Mouse (Mus musculus) gonadal fat pad, adult 2 months (tissue): ENCODE results near the gene Psme2. TPM values are rescaled to one million over a fixed set of nuclear protein-coding genes. Genes with fewer than 3 reads are reported as not detected.
A peak's percentile ranks its signal among the peaks of the same experiment; 100 is the strongest.

Experiments used
- DNase-seq: peaks from one replicate; pipeline ENCODE4 v3.0.0-alpha.2; 2012; ENCODE audit warnings: low read depth
- polyA plus RNA-seq: library from polyadenylated mRNA; depleted of rRNA; stranded (reverse); fragments of >200 nt; gene quantifications from 2 replicates; pipeline ENCODE4 v1.2.3, GENCODE M21; 2012; rRNA removed

The Psme2 gene
- 85.1 and 122 TPM in 2 replicates for polyA plus RNA-seq

DNA sequence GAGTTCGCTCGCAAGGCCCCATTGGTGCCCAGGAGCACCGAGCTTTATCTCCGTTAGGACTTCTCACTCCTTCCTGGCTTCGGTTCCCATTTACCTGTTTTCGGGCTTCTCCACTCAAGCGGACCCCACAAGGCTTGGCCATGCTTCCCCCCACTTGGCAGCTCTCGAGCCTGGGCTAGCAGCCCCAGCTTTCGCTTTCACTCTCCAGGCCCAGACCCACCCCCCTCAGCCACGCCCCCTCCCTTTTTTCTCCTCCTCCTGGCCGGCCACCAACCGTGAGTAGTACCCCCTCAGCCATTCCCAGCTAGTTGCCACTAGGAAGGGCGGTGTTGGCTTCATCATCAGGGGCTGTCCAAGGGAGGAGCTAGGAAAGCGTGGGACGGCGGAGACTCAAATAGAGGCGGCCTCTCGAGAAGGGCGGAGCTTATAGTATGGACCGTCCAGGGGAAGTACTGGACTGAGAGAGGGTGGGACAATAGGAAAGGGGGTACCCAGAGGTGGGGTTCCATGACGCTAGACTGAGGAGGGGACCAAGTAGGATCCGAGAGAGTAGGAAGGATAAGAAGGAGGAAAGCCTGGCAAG lies at the start of gene Psme2:
Psme2 (minus strand) TSS at position 366 of the 583 bp plus-strand sequence.
- peak; percentile 87 for DNase-seq

DNA sequence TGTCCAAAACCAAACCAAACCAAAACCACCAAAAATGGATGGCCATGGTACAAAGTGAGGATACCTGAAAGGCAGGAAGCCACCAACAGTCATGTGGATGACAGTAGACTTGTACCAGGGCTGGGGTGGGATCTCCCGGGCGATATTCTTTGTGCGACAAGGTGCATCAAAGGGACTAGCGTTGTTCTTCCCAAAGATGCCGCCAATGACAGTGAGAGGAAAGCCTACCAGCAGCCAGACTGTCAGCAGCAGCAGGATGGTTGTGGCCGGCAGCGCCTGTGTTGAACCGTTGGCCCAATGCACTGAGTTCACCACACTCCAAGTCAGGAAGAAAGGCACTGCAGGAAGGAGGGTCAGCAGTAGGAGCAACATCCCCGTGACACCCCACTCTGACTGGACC lies 46.9 kb upstream of the Psme2 start, which contains the start of gene Gm49378:
Gm49378 (minus strand) TSS at position 101 of the 400 bp plus-strand sequence.
- no peak for DNase-seq

- peak; percentile 44 for DNase-seq
These were observed 44.7 kb upstream of the Psme2 start, which contains the start of gene Ipo4 for GRCm38 (mm10) chr14:55635523-55636007. TSS of gene Ipo4 (minus strand) at chr14:55635957.

- DNase-seq, result peak; percentile 26
These were observed 44.1 kb upstream of the Psme2 start for GRCm38 (mm10) chr14:55634874-55635522.

- no peak for DNase-seq
These were observed 38.4 kb upstream of the Psme2 start for GRCm38 (mm10) chr14:55629312-55629711.

- DNase-seq, result no peak
These were observed 37.3 kb upstream of the Psme2 start for GRCm38 (mm10) chr14:55628077-55628827.

DNA sequence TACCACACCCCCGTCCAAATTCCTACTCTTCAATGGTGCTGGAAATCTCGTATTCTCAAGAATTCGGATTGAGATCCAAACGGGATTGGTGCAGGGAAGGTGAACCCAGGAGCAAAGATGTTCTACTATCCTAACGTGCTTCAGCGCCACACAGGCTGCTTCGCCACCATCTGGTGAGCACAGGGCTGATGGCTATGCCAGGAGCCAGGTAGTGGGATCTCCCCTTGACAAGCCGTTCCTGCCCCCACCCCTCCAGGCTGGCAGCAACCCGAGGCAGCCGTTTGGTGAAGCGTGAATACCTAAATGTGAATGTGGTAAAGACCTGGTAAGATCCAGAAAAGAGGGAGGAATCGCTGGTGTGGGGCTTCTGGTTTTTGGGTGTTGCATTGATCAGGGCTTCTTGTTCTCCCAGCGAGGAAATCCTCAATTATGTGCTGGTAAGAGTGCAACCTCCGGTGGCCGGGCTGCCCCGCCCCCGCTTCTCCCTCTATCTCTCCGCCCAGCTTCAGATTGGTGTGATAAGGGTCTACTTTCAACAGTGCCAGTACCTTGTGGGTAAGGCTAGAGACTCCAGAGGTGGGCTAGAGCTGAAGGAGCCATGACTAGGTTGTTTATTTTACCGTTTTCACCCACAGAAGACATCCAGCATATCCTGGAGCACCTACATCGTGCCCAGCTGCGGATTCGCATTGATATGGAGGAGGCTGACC lies 27.7 kb upstream of the Psme2 start:
- DNase-seq, result no peak

DNA sequence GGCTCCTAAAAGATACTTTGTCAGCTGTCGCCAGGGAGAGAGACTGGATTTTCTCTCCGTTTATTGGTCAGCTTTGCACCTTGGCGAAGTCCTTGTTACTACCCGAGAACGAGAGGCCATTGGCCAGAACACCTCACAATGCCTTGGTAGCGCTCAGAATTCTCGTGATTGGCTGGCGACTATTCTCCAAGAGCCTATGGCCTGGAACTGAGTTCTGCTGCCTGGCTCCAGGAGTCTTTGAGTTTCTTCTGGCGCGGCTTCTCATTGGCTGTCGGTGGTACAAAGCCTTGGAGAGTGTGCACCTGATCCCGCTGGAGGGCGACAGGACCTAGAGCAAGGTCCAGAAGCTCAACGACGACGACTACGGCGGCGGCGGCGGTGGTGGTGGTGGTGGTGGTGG lies 26.9 kb upstream of the Psme2 start, which contains the start of gene Rec8:
Rec8 (plus strand) TSS at position 216 of the 400 bp plus-strand sequence.
- no peak for DNase-seq

DNA sequence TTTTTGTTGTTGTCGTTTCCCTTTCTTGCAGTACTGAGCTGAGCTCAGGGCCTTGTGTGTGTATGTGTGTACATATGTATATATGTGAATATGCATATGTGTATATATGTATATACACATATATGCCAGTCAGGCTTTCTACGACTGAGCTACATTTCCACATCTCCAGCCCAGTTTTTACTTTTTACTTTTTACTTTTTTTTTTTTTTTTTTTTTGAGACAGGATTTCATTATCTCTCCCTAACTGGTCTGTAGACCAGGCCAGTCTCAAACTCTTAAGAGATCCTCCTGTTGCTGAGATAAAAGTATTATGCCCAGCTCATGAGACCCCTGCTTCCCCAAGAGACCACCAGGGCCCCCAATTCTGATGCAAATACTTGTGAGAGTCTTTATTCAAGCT lies 25.9 kb upstream of the Psme2 start:
- DNase-seq, result no peak

DNA sequence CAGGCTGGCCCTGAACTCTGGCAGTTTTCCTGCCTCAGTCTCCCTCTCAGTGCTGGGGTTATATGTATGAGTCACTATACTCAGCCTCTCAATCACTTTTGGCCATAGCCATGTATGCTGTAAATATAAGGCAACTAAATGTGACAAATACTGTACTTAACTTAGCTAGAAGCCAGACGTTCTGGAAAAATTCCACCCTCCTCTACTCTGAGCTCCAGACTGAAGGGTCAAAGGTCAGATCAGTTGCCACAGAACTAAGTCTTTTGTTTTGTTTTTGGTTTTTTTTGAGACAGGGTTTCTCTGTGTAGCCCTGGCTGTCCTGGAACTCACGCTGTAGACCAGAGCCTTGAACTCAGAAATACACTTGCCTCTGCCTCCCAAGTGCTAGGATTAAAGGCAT lies 25.0 kb upstream of the Psme2 start:
- DNase-seq, result no peak

- no peak for DNase-seq
These were observed 23.8 kb upstream of the Psme2 start for GRCm38 (mm10) chr14:55614565-55615178.

DNA sequence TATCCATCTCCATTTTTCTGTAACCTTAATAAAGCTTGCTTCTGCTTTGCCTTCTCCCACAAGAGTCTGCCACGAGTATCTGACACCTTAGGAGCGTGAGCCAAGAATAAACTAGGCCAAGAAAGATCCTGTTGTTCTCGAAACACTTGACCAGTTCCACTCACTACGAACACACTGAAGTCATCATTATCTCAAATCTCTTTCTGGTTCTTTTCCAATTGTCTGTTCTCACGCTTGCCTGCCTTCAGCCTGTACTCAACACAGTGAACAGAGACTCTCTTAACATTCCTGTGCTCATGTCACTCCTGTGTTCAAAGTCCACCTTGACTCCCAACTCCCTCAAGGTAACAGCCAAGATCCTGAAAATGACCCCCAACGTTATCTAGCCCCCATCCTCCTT lies 22.4 kb upstream of the Psme2 start:
- no peak for DNase-seq

GRCm38 (mm10) chr14:55608339-55608738 lies 17.4 kb upstream of the Psme2 start:
- no peak for DNase-seq

GRCm38 (mm10) chr14:55605743-55606459 lies 15.0 kb upstream of the Psme2 start:
- DNase-seq, result no peak

DNA sequence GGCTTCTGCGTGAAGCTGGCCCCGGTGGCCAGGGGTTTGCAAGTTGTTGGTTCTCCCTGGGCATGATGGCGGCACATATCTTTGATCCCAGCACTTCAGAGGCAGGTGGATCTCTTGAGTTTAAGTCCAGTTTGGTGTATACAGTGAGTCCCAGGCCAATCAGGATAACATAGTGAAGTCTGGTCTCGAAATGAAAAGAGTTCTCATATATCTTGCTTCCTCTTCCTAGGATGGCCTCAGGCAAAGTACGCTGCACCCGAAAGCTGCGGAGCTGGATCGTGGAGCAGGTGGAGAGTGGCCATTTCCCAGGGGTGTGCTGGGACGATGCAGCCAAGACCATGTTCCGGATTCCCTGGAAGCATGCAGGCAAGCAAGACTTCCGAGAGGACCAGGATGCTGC lies 13.9 kb upstream of the Psme2 start:
- no peak for DNase-seq

DNA sequence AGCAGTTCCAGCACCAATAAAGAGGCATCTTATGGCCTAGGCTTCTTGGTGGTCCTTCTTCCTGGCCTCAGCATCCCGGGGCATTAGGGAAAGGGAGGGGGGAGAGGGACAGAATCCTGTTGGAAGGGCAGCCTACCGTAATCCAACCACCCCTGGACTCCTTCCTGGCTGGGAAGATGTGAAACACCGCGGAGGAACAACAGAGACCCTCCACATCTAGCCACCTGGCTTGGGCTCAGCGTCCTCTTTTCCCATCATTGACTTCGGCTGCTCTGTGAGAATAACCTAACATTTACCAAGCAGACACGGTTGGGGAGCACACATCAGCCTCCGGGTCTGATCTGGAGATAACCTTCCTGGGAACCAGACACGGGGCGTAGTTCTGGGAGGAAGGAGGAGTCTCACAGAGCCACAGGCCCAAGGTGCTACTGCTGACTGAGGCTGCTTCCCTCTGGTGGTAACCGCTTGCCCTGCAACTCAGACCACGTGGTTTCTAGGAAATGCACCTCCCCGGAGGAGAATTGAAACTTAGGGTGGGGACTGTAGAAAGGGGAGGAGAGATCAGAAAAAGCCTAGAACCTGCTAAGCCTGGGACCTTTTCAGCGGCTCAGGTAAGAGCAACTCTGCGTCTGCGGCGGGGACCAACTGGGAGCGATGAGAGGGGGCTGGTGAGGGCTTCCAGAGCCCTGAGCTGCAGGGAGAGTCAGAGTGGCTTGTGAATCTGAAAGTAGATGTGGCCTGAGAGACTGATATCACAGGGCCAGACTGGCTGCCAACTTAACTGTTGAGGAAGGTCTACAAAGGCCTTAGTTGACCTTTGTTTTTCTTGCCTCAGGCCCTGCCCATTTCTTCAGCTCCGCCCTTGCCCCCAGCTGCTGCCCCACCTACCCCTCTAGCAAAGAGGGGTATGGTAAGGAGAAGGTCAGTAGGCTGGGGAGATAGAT lies 13.0 kb upstream of the Psme2 start:
- peak; percentile 65 for DNase-seq

DNA sequence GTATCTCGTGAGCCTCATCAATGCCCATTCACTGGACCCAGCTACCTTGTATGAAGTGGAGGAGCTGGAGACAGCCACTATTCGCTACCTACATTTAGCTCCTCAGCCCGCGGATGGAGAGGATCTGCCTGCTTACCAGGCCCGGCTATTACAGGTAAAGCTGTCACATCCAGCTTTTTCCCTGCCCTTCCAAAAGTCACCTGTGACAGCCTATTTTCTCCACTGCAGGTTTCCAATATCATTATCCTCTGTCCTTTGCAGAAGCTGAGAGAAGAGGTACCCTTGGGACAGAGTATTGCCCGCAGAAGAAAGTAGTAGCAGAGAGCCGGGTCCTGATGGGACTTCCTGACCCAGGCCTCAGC lies 12.3 kb upstream of the Psme2 start, which contains the start of gene Irf9:
Irf9 (plus strand) TSS at position 301 of the 362 bp plus-strand sequence.
- no peak for DNase-seq

- no peak for DNase-seq
These were observed 7.8 kb upstream of the Psme2 start for GRCm38 (mm10) chr14:55598521-55599390.
